Mouse (Mus musculus) ES-Bruce4 (cell line): ENCODE data around the gene Msl1. TPM values are rescaled to one million over a fixed set of nuclear protein-coding genes. Genes with fewer than 3 reads are reported as not detected.

Experiments used
- H3K27ac ChIP-seq: 2 replicates; pipeline ENCODE4 v1.5.1; 2012; ENCODE audit warnings: low read length, inconsistent platforms; ENCODE audit not compliant: insufficient read depth
- H3K27me3 ChIP-seq: 2 replicates; pipeline ENCODE4 v1.6.1; 2012; ENCODE audit warnings: mild to moderate bottlenecking, low read length, inconsistent platforms; ENCODE audit not compliant: control insufficient read depth, poor library complexity, insufficient read depth, severe bottlenecking
- H3K36me3 ChIP-seq: 2 replicates; pipeline ENCODE4 v1.6.1; 2012; ENCODE audit warnings: inconsistent platforms, mild to moderate bottlenecking, low read length, moderate library complexity; ENCODE audit not compliant: control insufficient read depth, poor library complexity, insufficient read depth, severe bottlenecking
- H3K4me1 ChIP-seq: one replicate; pipeline ENCODE4 v1.8.1; 2011; ENCODE audit warnings: low read length; ENCODE audit not compliant: control insufficient read depth, insufficient read depth
- H3K4me3 ChIP-seq: 2 replicates; pipeline ENCODE4 v1.5.1; 2011; ENCODE audit warnings: low read depth, mild to moderate bottlenecking, low read length
- H3K9ac ChIP-seq: 2 replicates; pipeline ENCODE4 v1.6.1; 2012; ENCODE audit warnings: low read depth, mild to moderate bottlenecking, inconsistent platforms; ENCODE audit not compliant: poor library complexity, severe bottlenecking
- H3K9me3 ChIP-seq: replicated peaks from 2 replicates; pipeline ENCODE4 v1.6.1; 2012; ENCODE audit warnings: mild to moderate bottlenecking, low read length, inconsistent platforms; ENCODE audit not compliant: control insufficient read depth, poor library complexity, insufficient read depth, severe bottlenecking
- CTCF ChIP-seq: IDR thresholded peaks from one replicate; pipeline ENCODE4 v1.8.1; 2011; ENCODE audit warnings: low read depth, low read length
- EP300 ChIP-seq: IDR thresholded peaks from 2 replicates; pipeline ENCODE4 v1.6.1; 2011; ENCODE audit warnings: low read depth, low read length; ENCODE audit not compliant: insufficient read depth
- POLR2A ChIP-seq: IDR thresholded peaks from one replicate; pipeline ENCODE4 v1.8.1; 2011; ENCODE audit warnings: low read length; ENCODE audit not compliant: insufficient read depth
- polyA plus RNA-seq: library from polyadenylated mRNA; stranded (reverse); fragments of >200 nt; gene quantifications from 2 replicates; pipeline ENCODE4 v1.2.4, GENCODE M21; 2011; ENCODE audit warnings: low read depth; ENCODE audit not compliant: missing spikeins, insufficient read depth, insufficient read length

Gene Msl1
- polyA plus RNA-seq, 1 experiment = 68.7 TPM

GRCm38 (mm10) chr11:98762756-98763501, 32.4 kb upstream of the Msl1 start:
- Histone ChIP-seq H3K27ac (0 out of 2 replicates have a peak overlapping the region, but pooled peaks have one; percentile 9), H3K4me3 (peak overlapping the region; percentile 31), H3K4me1 (no peaks in the 10 kb centered on the region), H3K9me3 (no peaks in the 10 kb centered on the region), H3K36me3 (no peaks in the 10 kb centered on the region), H3K27me3 (no peaks in the 10 kb centered on the region), H3K9ac (no peak overlapping the region)
- TF ChIP-seq CTCF (peak; percentile 74), POLR2A (no peak), EP300 (no peak)

GRCm38 (mm10) chr11:98763502-98763861, 31.8 kb upstream of the Msl1 start:
- no peak for TF ChIP-seq POLR2A
- no peak for TF ChIP-seq CTCF
- 0 out of 2 replicates have a peak, but pooled peaks have one; percentile 62 for TF ChIP-seq EP300
- H3K9ac ChIP-seq = no peak overlapping the region
- no peaks in the 10 kb centered on the region for H3K27me3 ChIP-seq
- no peaks in the 10 kb centered on the region for H3K36me3 ChIP-seq
- peak overlapping the region; percentile 31 for H3K4me3 ChIP-seq
- H3K4me1 ChIP-seq = peaks cover 1% of the 10 kb centered on the region
- no peaks in the 10 kb centered on the region for H3K9me3 ChIP-seq
- H3K27ac ChIP-seq = peak overlapping the region; percentile 22; the same call in 1 of the 2 replicates

GRCm38 (mm10) chr11:98764091-98764490, 31.2 kb upstream of the Msl1 start:
- H3K9ac ChIP-seq = peak overlapping the region; percentile 29
- no peaks in the 10 kb centered on the region for H3K9me3 ChIP-seq
- no peaks in the 10 kb centered on the region for H3K27me3 ChIP-seq
- peak overlapping the region; percentile 22; the same call in 1 of the 2 replicates for H3K27ac ChIP-seq
- 0 out of 2 replicates have a peak, but pooled peaks cover 4% of the 10 kb centered on the region for H3K36me3 ChIP-seq
- H3K4me3 ChIP-seq = peak overlapping the region; percentile 31
- H3K4me1 ChIP-seq = peaks cover 2% of the 10 kb centered on the region
- TF ChIP-seq POLR2A (no peak), CTCF (no peak), EP300 (no peak)

- H3K4me1 ChIP-seq = peaks cover 2% of the 10 kb centered on the region
- H3K9me3 ChIP-seq = no peaks in the 10 kb centered on the region
- TF ChIP-seq POLR2A (no peak), EP300 (no peak), CTCF (no peak)
- no peak overlapping the region for H3K4me3 ChIP-seq
- no peaks in the 10 kb centered on the region for H3K27me3 ChIP-seq
- no peak overlapping the region for H3K27ac ChIP-seq
- peak overlapping the region; percentile 29 for H3K9ac ChIP-seq
- peaks cover 4% of the 10 kb centered on the region; the same call in 1 of the 2 replicates for H3K36me3 ChIP-seq
These were observed 30.6 kb upstream of the Msl1 start for GRCm38 (mm10) chr11:98764746-98765145.

GRCm38 (mm10) chr11:98765421-98766309, 29.7 kb upstream of the Msl1 start:
- Histone ChIP-seq H3K9ac (no peak overlapping the region), H3K27ac (no peak overlapping the region)

More at GRCm38 (mm10) chr11:98765421-98766309, 29.7 kb upstream of the Msl1 start:
- Histone ChIP-seq H3K27me3 (no peaks in the 10 kb centered on the region), H3K4me1 (peaks cover 2% of the 10 kb centered on the region), H3K9me3 (no peaks in the 10 kb centered on the region), H3K36me3 (peaks cover 6% of the 10 kb centered on the region; the same call in 1 of the 2 replicates), H3K4me3 (no peak overlapping the region)
- no peak for TF ChIP-seq CTCF
- TF ChIP-seq EP300 = no peak
- TF ChIP-seq POLR2A = no peak
